Mouse (Mus musculus) hindbrain, postnatal 0 days (tissue): ENCODE data around the gene Cd2. TPM values are rescaled to one million over a fixed set of nuclear protein-coding genes. Genes with fewer than 3 reads are reported as not detected.

Source experiments
- ATAC-seq: fragments of 200-750 bp; cut with Nextera tagmentation; 2 replicates; pipeline ENCODE4 v1.8.0; 2017; ENCODE audit warnings: mild to moderate bottlenecking, moderate TSS enrichment, moderate library complexity
- DNase-seq: peaks from one replicate; pipeline ENCODE4 v3.0.0-alpha.2; 2015; ENCODE audit warnings: low spot score
- H3K27ac ChIP-seq: fragments of 300-500 bp; sonication (generic); 2 replicates; pipeline ENCODE4 v1.5.1; 2014; ENCODE audit warnings: mild to moderate bottlenecking
- H3K27me3 ChIP-seq: fragments of 300-500 bp; sonication (generic); 2 replicates; pipeline ENCODE4 v1.6.1; 2014; ENCODE audit warnings: low read length, mixed read lengths; ENCODE audit not compliant: insufficient read depth
- H3K36me3 ChIP-seq: fragments of 300-500 bp; sonication (generic); 2 replicates; pipeline ENCODE4 v1.6.1; 2014; ENCODE audit warnings: low read length, mixed read lengths; ENCODE audit not compliant: insufficient read depth
- H3K4me1 ChIP-seq: fragments of 300-500 bp; sonication (generic); 2 replicates; pipeline ENCODE4 v1.6.1; 2014; ENCODE audit warnings: antibody characterized with exemption, low read length, mixed read lengths; ENCODE audit not compliant: insufficient read depth
- H3K4me2 ChIP-seq: fragments of 300-500 bp; sonication (generic); 2 replicates; pipeline ENCODE4 v1.6.1; 2014; ENCODE audit warnings: low read depth, mild to moderate bottlenecking, low read length, moderate library complexity, mixed read lengths
- H3K4me3 ChIP-seq: fragments of 300-500 bp; sonication (generic); 2 replicates; pipeline ENCODE4 v1.5.1; 2014; ENCODE audit warnings: low read length
- H3K9ac ChIP-seq: fragments of 300-500 bp; sonication (generic); replicated peaks from 2 replicates; pipeline ENCODE4 v1.6.1; 2014; ENCODE audit warnings: mild to moderate bottlenecking, low read length, moderate library complexity, mixed read lengths
- H3K9me3 ChIP-seq: fragments of 300-500 bp; sonication (generic); 2 replicates; pipeline ENCODE4 v1.6.1; 2016; ENCODE audit warnings: low read length, mixed read lengths
- CTCF ChIP-seq: IDR thresholded peaks from 2 replicates; pipeline ENCODE4 v1.5.1; 2016; ENCODE audit warnings: antibody characterized with exemption, control low read depth, low read depth
- WGBS: fragments of 180-500 bp; shearing (Covaris S2); extraction: QIAGEN DNeasy Blood & Tissue Kit; methylation state at CpG from one replicate; pipeline ENCODE4 v1.1.7; 2014; 5-methylcytosine and 5-hydroxymethylcytosine counted together
- polyA plus RNA-seq: library from polyadenylated mRNA; unstranded; fragments of >200 nt; fragmentation: Nextera tagmentation; extraction: Ambion mirVana; gene quantifications from 2 replicates; pipeline ENCODE4 v1.2.1, GENCODE M21; 2015
- total RNA-seq: library from RNA; depleted of rRNA; stranded (reverse); fragments of >200 nt; gene quantifications from 2 replicates; pipeline ENCODE4 v1.2.3, GENCODE M21; 2014

Cd2 gene
- total and polyA plus RNA-seq, 2 experiments from 2014 or later = not detected

- no peak for TF ChIP-seq CTCF
- 70% methylated on average over 8 of the region's 8 CpGs for WGBS
Measured at GRCm38 (mm10) chr3:101256090-101256489, 31.6 kb downstream of the Cd2 start.

GRCm38 (mm10) chr3:101252141-101252540 is 35.6 kb downstream of the Cd2 start:
- no peak for TF ChIP-seq CTCF
- Histone ChIP-seq H3K4me1 (no peaks in the 10 kb centered on the region), H3K27ac (no peak overlapping the region), H3K9ac (no peak overlapping the region), H3K27me3 (no peaks in the 10 kb centered on the region), H3K9me3 (no peaks in the 10 kb centered on the region), H3K36me3 (no peaks in the 10 kb centered on the region), H3K4me3 (no peak overlapping the region), H3K4me2 (no peak overlapping the region)
- DNase-seq (no peak), ATAC-seq (no peak)
- 55% methylated on average over 8 of the region's 8 CpGs for WGBS

More at GRCm38 (mm10) chr3:101256090-101256489, 31.6 kb downstream of the Cd2 start:
- no peaks in the 10 kb centered on the region for H3K4me1 ChIP-seq
- H3K9me3 ChIP-seq = no peaks in the 10 kb centered on the region
- no peak overlapping the region for H3K27ac ChIP-seq
- DNase-seq = no peak
- H3K27me3 ChIP-seq = no peaks in the 10 kb centered on the region
- no peaks in the 10 kb centered on the region for H3K36me3 ChIP-seq
- ATAC-seq = no peak
- no peak overlapping the region for H3K9ac ChIP-seq
- no peak overlapping the region for H3K4me2 ChIP-seq
- H3K4me3 ChIP-seq = no peak overlapping the region

GRCm38 (mm10) chr3:101249846-101250245 is 37.9 kb downstream of the Cd2 start:
- Histone ChIP-seq H3K27ac (no peak overlapping the region), H3K36me3 (no peaks in the 10 kb centered on the region), H3K4me1 (no peaks in the 10 kb centered on the region), H3K4me2 (no peak overlapping the region), H3K27me3 (no peaks in the 10 kb centered on the region), H3K9me3 (no peaks in the 10 kb centered on the region), H3K4me3 (no peak overlapping the region), H3K9ac (no peak overlapping the region)
- DNase-seq = no peak
- 92% methylated on average over 6 of the region's 6 CpGs for WGBS
- no peak for ATAC-seq
- TF ChIP-seq CTCF = no peak

GRCm38 (mm10) chr3:101245212-101245611 is 42.5 kb downstream of the Cd2 start:
- WGBS = 84% methylated on average over 3 of the region's 3 CpGs
- ATAC-seq = no peak

GRCm38 (mm10) chr3:101243002-101243401 is 44.7 kb downstream of the Cd2 start:
- no peak for TF ChIP-seq CTCF
- Histone ChIP-seq H3K4me1 (no peaks in the 10 kb centered on the region), H3K27me3 (no peaks in the 10 kb centered on the region), H3K9ac (no peak overlapping the region), H3K4me2 (no peak overlapping the region), H3K27ac (no peak overlapping the region), H3K9me3 (no peaks in the 10 kb centered on the region), H3K36me3 (no peaks in the 10 kb centered on the region), H3K4me3 (no peak overlapping the region)
- ATAC-seq (0 out of 2 replicates have a peak, but pooled peaks have one; percentile 38), DNase-seq (peak; percentile 17)
- WGBS = 76% methylated on average over 2 of the region's 2 CpGs

More at GRCm38 (mm10) chr3:101245212-101245611, 42.5 kb downstream of the Cd2 start:
- no peak for TF ChIP-seq CTCF
- H3K27ac ChIP-seq = no peak overlapping the region
- H3K4me2 ChIP-seq = no peak overlapping the region
- no peaks in the 10 kb centered on the region for H3K9me3 ChIP-seq
- H3K9ac ChIP-seq = no peak overlapping the region
- H3K27me3 ChIP-seq = no peaks in the 10 kb centered on the region
- no peaks in the 10 kb centered on the region for H3K36me3 ChIP-seq
- H3K4me3 ChIP-seq = no peak overlapping the region
- no peak for DNase-seq
- H3K4me1 ChIP-seq = no peaks in the 10 kb centered on the region

GRCm38 (mm10) chr3:101241866-101242265 is 45.9 kb downstream of the Cd2 start:
- Histone ChIP-seq H3K4me3 (no peak overlapping the region), H3K9me3 (no peaks in the 10 kb centered on the region), H3K27ac (no peak overlapping the region), H3K27me3 (no peaks in the 10 kb centered on the region), H3K4me1 (no peaks in the 10 kb centered on the region), H3K4me2 (no peak overlapping the region), H3K9ac (no peak overlapping the region), H3K36me3 (no peaks in the 10 kb centered on the region)
- no peak for DNase-seq
- TF ChIP-seq CTCF = no peak
- 87% methylated on average over 3 of the region's 3 CpGs for WGBS
- no peak for ATAC-seq

- TF ChIP-seq CTCF = no peak
- Histone ChIP-seq H3K27ac (no peak overlapping the region), H3K36me3 (no peaks in the 10 kb centered on the region), H3K4me2 (no peak overlapping the region), H3K27me3 (no peaks in the 10 kb centered on the region), H3K4me1 (no peaks in the 10 kb centered on the region), H3K9ac (no peak overlapping the region), H3K9me3 (no peaks in the 10 kb centered on the region), H3K4me3 (no peak overlapping the region)
- 70% methylated on average over 9 of the region's 9 CpGs for WGBS
- ATAC-seq (no peak), DNase-seq (no peak)
Measured at GRCm38 (mm10) chr3:101240859-101241258, 46.9 kb downstream of the Cd2 start.
